Mouse (Mus musculus): ENCODE results near the gene 1700001P01Rik. TPM values are rescaled to one million over a fixed set of nuclear protein-coding genes. Genes with fewer than 3 reads are reported as not detected.

1700001P01Rik gene
- total and polyA plus RNA-seq, 3 experiments: 0.47 TPM; not detected in 2

- Histone ChIP-seq H3K27me3 (replicated peaks) (no peaks in the 10 kb centered on the region), H3K4me1 (ENCODE audit: control insufficient read depth in 1 of 2, insufficient read depth in 2 of 2) (peaks cover 6 to 24% of the 10 kb centered on the region in 2 experiments), H3K36me3 (replicated peaks in 1 of 2; ENCODE audit: control insufficient read depth in 1 of 2, insufficient read depth in 1 of 2, low read length in 1 of 2) (peaks cover 1 to 52% of the 10 kb centered on the region in 2 experiments), H3K27ac (ENCODE audit: insufficient read depth, low read depth) (no peak overlapping the region), H3K9ac (ENCODE audit: insufficient read depth, low read depth) (no peak overlapping the region), H3K79me2 (replicated peaks; ENCODE audit: control insufficient read depth, extremely low read depth, insufficient read depth, poor library complexity, severe bottlenecking) (peaks cover 32% of the 10 kb centered on the region), H3K9me3 (replicated peaks; ENCODE audit: low read length) (peaks cover 2% of the 10 kb centered on the region), H3K4me3 (replicated peaks in 1 of 3; ENCODE audit: low read depth in 2 of 3, low read length in 2 of 3, poor library complexity in 1 of 3) (no peak overlapping the region), H3K4me2 (ENCODE audit: insufficient read depth, low read depth, poor library complexity, severe bottlenecking) (no peak overlapping the region)
- TF ChIP-seq MAFK (IDR thresholded peaks at IDR 0.05; ENCODE audit: insufficient replicate concordance, low read length) (no peak), BHLHE40 (IDR thresholded peaks at IDR 0.05; ENCODE audit: low read depth, low read length) (no peak), SIN3A (IDR thresholded peaks at IDR 0.05; ENCODE audit: low read length) (no peak), NELFE (IDR thresholded peaks at IDR 0.05; ENCODE audit: low read depth, low read length) (no peak), MEF2A (IDR thresholded peaks at IDR 0.05; ENCODE audit: borderline replicate concordance, low read depth, low read length) (no peak), RCOR1 (conservative IDR thresholded peaks at IDR 0.05; ENCODE audit: low read depth, low read length) (no peak), CHD1 (IDR thresholded peaks at IDR 0.05; ENCODE audit: low read depth, low read length) (no peak), ZMIZ1 (IDR thresholded peaks at IDR 0.05; ENCODE audit: low read depth, low read length) (no peak), JUN (IDR thresholded peaks at IDR 0.05; ENCODE audit: insufficient read depth, low read depth, low read length) (no peak), TBP (conservative IDR thresholded peaks at IDR 0.05; ENCODE audit: low read depth, low read length) (no peak), POLR2A (IDR thresholded peaks at IDR 0.05; ENCODE audit: low read depth, low read length) (no peak)
- no peak for DNase-seq (ENCODE audit: extremely low read depth)
- in situ Hi-C loops (cut with MboI; ENCODE audit: low pct_ligation_motif_present, low pct_unique_long_range_greater_than_20kb, low sequenced_read_pairs): loop anchor here (5.0 kb wide), 1 partner anchor 35 kb away; the partner anchor contains the start of genes Pcgf2 and Psmb3
- dilution Hi-C loops (cut with MboI; ENCODE audit: extremely low pct_ligation_motif_present, extremely low pct_unique_long_range_greater_than_20kb, low sequenced_read_pairs): no loop called here
These were observed 38.1 kb downstream of the 1700001P01Rik start for GRCm38 (mm10) chr11:97737600-97737999.

GRCm38 (mm10) chr11:97736645-97737044, 39.1 kb downstream of the 1700001P01Rik start:
- Histone ChIP-seq H3K36me3 (replicated peaks in 1 of 2; ENCODE audit: control insufficient read depth in 1 of 2, insufficient read depth in 1 of 2, low read length in 1 of 2) (peaks cover 8 to 59% of the 10 kb centered on the region in 2 experiments), H3K27me3 (replicated peaks) (no peaks in the 10 kb centered on the region), H3K9ac (ENCODE audit: insufficient read depth, low read depth) (no peak overlapping the region), H3K4me1 (ENCODE audit: control insufficient read depth in 1 of 2, insufficient read depth in 2 of 2) (peaks cover 0 to 16% of the 10 kb centered on the region in 2 experiments; a peak in 2 of 4 replicates), H3K4me3 (replicated peaks in 1 of 3; ENCODE audit: low read depth in 2 of 3, low read length in 2 of 3, poor library complexity in 1 of 3) (no peak overlapping the region), H3K4me2 (ENCODE audit: insufficient read depth, low read depth, poor library complexity, severe bottlenecking) (no peak overlapping the region), H3K27ac (ENCODE audit: insufficient read depth, low read depth) (no peak overlapping the region), H3K79me2 (replicated peaks; ENCODE audit: control insufficient read depth, extremely low read depth, insufficient read depth, poor library complexity, severe bottlenecking) (peaks cover 27% of the 10 kb centered on the region), H3K9me3 (replicated peaks; ENCODE audit: low read length) (peaks cover 2% of the 10 kb centered on the region)
- in situ Hi-C loops (cut with MboI; ENCODE audit: low pct_ligation_motif_present, low pct_unique_long_range_greater_than_20kb, low sequenced_read_pairs): loop anchor here (5.0 kb wide), 1 partner anchor 34 kb away; the partner anchor contains the start of genes Pcgf2 and Psmb3
- TF ChIP-seq ZC3H11A (IDR thresholded peaks at IDR 0.05; ENCODE audit: low read depth, low read length) (no peak), TCF12 (IDR thresholded peaks at IDR 0.05; ENCODE audit: low read depth, low read length) (no peak), USF2 (conservative IDR thresholded peaks at IDR 0.05; ENCODE audit: low read depth, low read length) (no peak), RAD21 (IDR thresholded peaks at IDR 0.05; ENCODE audit: low read depth, low read length) (no peak), ZNF384 (IDR thresholded peaks at IDR 0.05; ENCODE audit: low read depth, low read length) (no peak), HCFC1 (IDR thresholded peaks at IDR 0.05; ENCODE audit: low read depth, low read length) (no peak)
- dilution Hi-C loops (cut with MboI; ENCODE audit: extremely low pct_ligation_motif_present, extremely low pct_unique_long_range_greater_than_20kb, low sequenced_read_pairs): no loop called here
- no peak for DNase-seq (ENCODE audit: extremely low read depth)
